Comparison of ENCODE assay signal across 32 mouse cellular contexts in the genomic region with DNA sequence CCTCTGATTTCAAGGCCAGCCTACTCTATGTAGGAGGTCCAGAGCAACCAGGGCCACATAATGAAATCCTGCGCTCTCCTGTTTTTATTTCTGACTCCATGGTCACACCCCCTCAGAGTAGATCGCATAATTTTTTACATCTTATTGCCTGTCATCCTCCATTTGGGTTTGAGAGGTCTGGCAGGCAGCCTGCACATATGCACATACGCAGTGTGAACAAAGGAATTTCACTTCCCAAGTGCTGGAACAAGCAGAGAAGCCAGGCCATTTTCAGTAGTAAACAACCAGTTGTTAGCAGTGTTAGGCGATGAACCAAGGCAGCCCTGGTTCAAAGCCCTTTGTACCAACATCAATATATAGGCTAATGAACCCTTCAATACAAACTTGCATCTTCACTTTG.
DNase-seq lines count a peak whose midpoint lies in the region; ATAC-seq and TF ChIP-seq lines count a peak whose summit lies in the region.
"Had no signal": no experiment of that assay in that cellular context is flagged by ENCODE, and none has a peak within 500 bp of the region (broad histone marks: within the 10 kb centered on the region; RNA-seq: fewer than 3 reads in every experiment).

No protein-coding gene starts in this region.

- no peaks in the 10 kb centered on the region for H3K36me3 ChIP-seq in forebrain, embryonic 14.5 days (ENCODE audit: control insufficient read depth, insufficient read depth, low read length)
- no peaks in the 10 kb centered on the region for H3K36me3 ChIP-seq in forebrain, embryonic 11.5 days (ENCODE audit: control insufficient read depth, insufficient read depth, low read length)
- H3K36me3 ChIP-seq in lung, embryonic 14.5 days (ENCODE audit: insufficient read depth) = no peaks in the 10 kb centered on the region
- no peaks in the 10 kb centered on the region for H3K36me3 ChIP-seq in lung, postnatal 0 days (ENCODE audit: insufficient read depth, low read length)
- H3K36me3 ChIP-seq: G1E; liver, embryonic 12.5 days; midbrain, embryonic 10.5 days; neural tube, embryonic 12.5 days had no signal

- no peak for TF ChIP-seq CTCF in lung, embryonic 14.5 days (IDR thresholded peaks at IDR 0.05; ENCODE audit: low read depth)
- no peak for TF ChIP-seq CTCF in lung, postnatal 0 days (IDR thresholded peaks at IDR 0.05)

- no peak for ATAC-seq in forebrain, embryonic 14.5 days
- ATAC-seq in forebrain, embryonic 11.5 days (replicated peaks; ENCODE audit: low FRiP score) = no peak
- ATAC-seq in lung, embryonic 14.5 days (ENCODE audit: insufficient read depth) = no peak; the same call in 1 of the 2 replicates
- ATAC-seq in lung, postnatal 0 days = no peak
- ATAC-seq: inflammation-experienced regulatory T-cells, adult 6 months; liver, embryonic 12.5 days; liver, postnatal 0 days; Patski had no signal

- 83% methylated on average over 4 of the region's 4 CpGs for WGBS in forebrain, embryonic 14.5 days
- WGBS in forebrain, embryonic 11.5 days = 93% methylated on average over 4 of the region's 4 CpGs
- WGBS in lung, embryonic 14.5 days = 77% methylated on average over 4 of the region's 4 CpGs
- WGBS in lung, postnatal 0 days = 68% methylated on average over 4 of the region's 4 CpGs

- no peak overlapping the region for H3K9ac ChIP-seq in forebrain, embryonic 14.5 days (ENCODE audit: low read length)
- no peak overlapping the region for H3K9ac ChIP-seq in forebrain, embryonic 11.5 days (ENCODE audit: low read length)
- H3K9ac ChIP-seq in lung, embryonic 14.5 days = no peak overlapping the region
- no peak overlapping the region for H3K9ac ChIP-seq in lung, postnatal 0 days (replicated peaks; ENCODE audit: low read depth)
- H3K9ac ChIP-seq: embryonic facial prominence, embryonic 13.5 days; heart, embryonic 12.5 days; hindbrain, embryonic 15.5 days; limb, embryonic 13.5 days; liver, embryonic 12.5 days; liver, postnatal 0 days; neural tube, embryonic 12.5 days had no signal

- no peak overlapping the region for H3K4me3 ChIP-seq in forebrain, embryonic 14.5 days (ENCODE audit: low read depth, low read length)
- no peak overlapping the region for H3K4me3 ChIP-seq in forebrain, embryonic 11.5 days (ENCODE audit: low read depth, low read length)
- no peak overlapping the region for H3K4me3 ChIP-seq in lung, embryonic 14.5 days (ENCODE audit: low read depth, low read length)
- no peak overlapping the region for H3K4me3 ChIP-seq in lung, postnatal 0 days (ENCODE audit: low read depth, low read length)
- H3K4me3 ChIP-seq: embryonic facial prominence, embryonic 13.5 days; heart, embryonic 12.5 days; hindbrain, embryonic 15.5 days; layer of hippocampus, adult 2 months; left cerebral cortex, adult 2 months; limb, embryonic 13.5 days; liver, embryonic 12.5 days; midbrain, embryonic 10.5 days; myocyte; neural tube, embryonic 12.5 days had no signal

- TF ChIP-seq EP300 in lung, postnatal 0 days (IDR thresholded peaks at IDR 0.05) = no peak

- H3K4me2 ChIP-seq in forebrain, embryonic 14.5 days (ENCODE audit: low read length) = no peak overlapping the region
- no peak overlapping the region for H3K4me2 ChIP-seq in forebrain, embryonic 11.5 days (ENCODE audit: low read depth, low read length, severe bottlenecking)
- H3K4me2 ChIP-seq in lung, embryonic 14.5 days = no peak overlapping the region
- no peak overlapping the region for H3K4me2 ChIP-seq in lung, postnatal 0 days (replicated peaks; ENCODE audit: low read depth, low read length)
- H3K4me2 ChIP-seq: embryonic facial prominence, embryonic 13.5 days; heart, embryonic 12.5 days; hindbrain, embryonic 15.5 days; limb, embryonic 13.5 days; liver, embryonic 12.5 days; neural tube, embryonic 12.5 days had no signal

- DNase-seq in forebrain, embryonic 14.5 days (ENCODE audit: low spot score) = peak; percentile 22
- DNase-seq in forebrain, embryonic 11.5 days (ENCODE audit: low spot score) = no peak
- peak; percentile 9 to 14 for DNase-seq in frontal cortex, postnatal 36 days (ENCODE audit: low spot score in 2 of 2)
- no peak for DNase-seq in frontal cortex, postnatal 25 days (ENCODE audit: low spot score in 2 of 2)
- DNase-seq in lung, embryonic 14.5 days = peak; percentile 27
- no peak for DNase-seq in lung, postnatal 0 days (ENCODE audit: low spot score)
- peak; percentile 25 for DNase-seq in NIH3T3 (ENCODE audit: low read depth)
- no peak for DNase-seq in ovary, postnatal 36 days (ENCODE audit: low spot score)
- DNase-seq: adrenal gland, postnatal 14 days; cerebellum, adult 11-12 months; cerebellum, adult 9-11 months; embryo, embryonic 11 days; gastrocnemius, postnatal 14 days; kidney, adult 11 months; kidney, postnatal 36 days; liver, postnatal 0 days; lung, postnatal 14 days; thymus, adult 18-20 months; thymus, postnatal 36 days had no signal

- H3K4me1 ChIP-seq in forebrain, embryonic 14.5 days (ENCODE audit: control insufficient read depth, insufficient read depth, low read length) = no peaks in the 10 kb centered on the region
- H3K4me1 ChIP-seq in forebrain, embryonic 11.5 days (replicated peaks; ENCODE audit: control insufficient read depth, insufficient read depth, low read length) = no peaks in the 10 kb centered on the region
- H3K4me1 ChIP-seq in lung, embryonic 14.5 days (ENCODE audit: insufficient read depth) = no peaks in the 10 kb centered on the region
- no peaks in the 10 kb centered on the region for H3K4me1 ChIP-seq in lung, postnatal 0 days (ENCODE audit: insufficient read depth, low read depth, low read length)
- H3K4me1 ChIP-seq: embryonic facial prominence, embryonic 13.5 days; heart, embryonic 12.5 days; hindbrain, embryonic 15.5 days; limb, embryonic 13.5 days; liver, embryonic 12.5 days; midbrain, embryonic 10.5 days; neural tube, embryonic 12.5 days had no signal

- no peaks in the 10 kb centered on the region for H3K9me3 ChIP-seq in forebrain, embryonic 14.5 days (replicated peaks; ENCODE audit: control insufficient read depth, low read length)
- no peaks in the 10 kb centered on the region for H3K9me3 ChIP-seq in forebrain, embryonic 11.5 days (ENCODE audit: control insufficient read depth, low read length)
- H3K9me3 ChIP-seq in lung, embryonic 14.5 days (ENCODE audit: low read depth, low read length) = 0 out of 2 replicates have a peak, but pooled peaks cover 4% of the 10 kb centered on the region
- no peaks in the 10 kb centered on the region for H3K9me3 ChIP-seq in lung, postnatal 0 days (ENCODE audit: low read length)
- H3K9me3 ChIP-seq: G1E; liver, embryonic 12.5 days had no signal

- no peak overlapping the region for H3K27ac ChIP-seq in forebrain, embryonic 14.5 days (ENCODE audit: low read depth, low read length)
- no peak overlapping the region for H3K27ac ChIP-seq in forebrain, embryonic 11.5 days (ENCODE audit: low read depth, low read length)
- H3K27ac ChIP-seq in lung, embryonic 14.5 days (ENCODE audit: low read depth) = no peak overlapping the region
- no peak overlapping the region for H3K27ac ChIP-seq in lung, postnatal 0 days (ENCODE audit: low read length)
- H3K27ac ChIP-seq: embryonic facial prominence, embryonic 13.5 days; hindbrain, embryonic 15.5 days; layer of hippocampus, adult 2 months; left cerebral cortex, adult 2 months; limb, embryonic 13.5 days; liver, embryonic 12.5 days; midbrain, embryonic 10.5 days; neural tube, embryonic 12.5 days had no signal

- no peaks in the 10 kb centered on the region for H3K27me3 ChIP-seq in forebrain, embryonic 14.5 days (replicated peaks; ENCODE audit: control insufficient read depth, insufficient read depth, low read length)
- H3K27me3 ChIP-seq in forebrain, embryonic 11.5 days (ENCODE audit: control insufficient read depth, insufficient read depth, low read length) = no peaks in the 10 kb centered on the region
- H3K27me3 ChIP-seq in lung, embryonic 14.5 days (ENCODE audit: insufficient read depth, low read length) = no peaks in the 10 kb centered on the region
- H3K27me3 ChIP-seq in lung, postnatal 0 days (replicated peaks; ENCODE audit: insufficient read depth, low read length) = no peaks in the 10 kb centered on the region
- H3K27me3 ChIP-seq: embryonic facial prominence, embryonic 13.5 days; heart, embryonic 12.5 days; hindbrain, embryonic 15.5 days; limb, embryonic 13.5 days; liver, embryonic 12.5 days; neural tube, embryonic 12.5 days; Patski had no signal

Comparison
In these comparisons a context has a peak if more than half of its experiments do, and no peak if none do; other contexts are left out.
1. DNase-seq: peak in forebrain, embryonic 14.5 days (single experiment), frontal cortex, postnatal 36 days (2 of 2), lung, embryonic 14.5 days (single experiment) and NIH3T3 (single experiment); none in forebrain, embryonic 11.5 days (single experiment), frontal cortex, postnatal 25 days (0 of 2), lung, postnatal 0 days (single experiment) and ovary, postnatal 36 days (single experiment).